Mouse (Mus musculus) lung, postnatal 4 days (tissue): ENCODE results near the gene Amacr.

Experiments used
- DNase-seq, 2 experiments: peaks; one replicate each; pipeline ENCODE4 v3.0.0; 2021

Gene Amacr

DNA sequence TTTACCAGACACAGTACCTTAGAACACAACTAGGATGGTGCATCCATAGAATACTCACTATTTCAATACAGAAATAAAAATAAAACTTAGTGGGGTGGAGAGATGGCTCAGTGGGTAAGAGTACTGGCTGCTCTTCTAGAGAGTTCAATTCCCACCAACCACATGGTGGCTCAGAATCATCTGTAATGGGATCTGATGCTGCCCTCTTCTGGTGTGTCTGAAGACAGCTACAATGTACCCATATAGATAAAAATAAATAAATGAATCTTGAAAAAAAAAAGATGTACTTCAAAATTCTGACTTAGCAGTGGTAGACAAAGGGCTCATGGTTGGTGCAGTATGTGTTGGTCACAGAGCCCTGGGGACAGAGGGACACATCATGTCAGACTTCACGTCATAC is 10.0 kb downstream of the Amacr start:
- DNase-seq, result no peak

DNA sequence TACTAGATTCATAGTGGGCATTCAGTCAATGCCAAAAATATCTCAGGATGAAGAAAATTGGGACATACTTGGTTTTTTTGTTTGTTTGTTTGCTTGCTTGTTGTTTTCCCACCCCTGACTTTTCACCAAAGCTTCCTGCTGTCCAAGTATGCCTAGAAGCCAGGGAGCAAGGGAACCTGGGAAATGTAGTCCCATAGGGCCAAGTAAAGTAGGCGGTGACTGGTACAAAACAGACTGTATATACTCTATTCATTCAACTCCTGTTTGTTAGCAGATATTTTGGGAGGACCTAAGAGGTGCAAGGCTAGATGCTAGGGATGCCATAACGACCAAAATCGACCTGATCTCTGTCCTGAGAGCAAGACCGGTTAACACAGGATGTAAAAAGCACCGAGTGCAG is 18.3 kb downstream of the Amacr start:
- no peak for DNase-seq

DNA sequence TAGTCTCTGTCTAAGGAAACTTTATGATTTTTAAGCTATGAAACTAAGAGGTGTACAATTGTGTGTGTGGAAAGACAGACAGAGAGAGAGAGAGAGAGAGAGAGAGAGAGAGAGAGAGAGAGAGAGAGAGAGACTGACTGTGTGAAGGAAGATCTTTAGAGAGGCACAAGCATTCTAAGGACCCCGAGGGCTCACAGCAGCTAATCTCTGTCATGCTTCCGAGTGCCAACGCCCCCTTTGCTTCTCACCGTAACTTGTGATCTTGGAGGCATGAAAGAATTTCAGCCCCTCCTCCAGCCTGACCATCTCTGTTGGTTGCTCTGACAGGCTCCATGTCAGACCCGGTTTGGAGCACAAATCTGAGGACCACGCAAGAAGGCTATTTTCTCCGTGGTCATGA is 18.9 kb downstream of the Amacr start, which contains the start of gene Slc45a2:
Gene Slc45a2, plus strand, starts transcription at position 301 of the 400 bp plus-strand sequence.
- no peak for DNase-seq

DNA sequence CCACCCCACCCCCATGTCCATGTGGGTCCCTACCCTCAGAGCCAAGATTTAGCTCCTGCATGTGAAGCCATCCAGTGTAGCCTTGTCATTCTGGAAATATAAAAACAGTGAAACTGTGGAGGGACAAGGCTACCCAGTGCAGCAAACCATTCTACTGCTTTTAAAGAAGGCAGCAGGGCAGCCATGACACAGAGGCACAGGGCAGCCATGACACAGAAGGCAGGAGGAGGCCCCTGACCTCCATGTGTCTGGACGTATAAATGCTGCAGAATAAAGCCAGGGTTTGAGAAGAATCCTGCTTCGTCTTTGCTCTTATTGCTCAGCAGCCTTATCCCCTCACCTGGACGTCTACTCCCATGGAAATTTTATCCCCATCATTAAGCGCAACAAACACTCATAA is 22.2 kb downstream of the Amacr start:
- no peak for DNase-seq

DNA sequence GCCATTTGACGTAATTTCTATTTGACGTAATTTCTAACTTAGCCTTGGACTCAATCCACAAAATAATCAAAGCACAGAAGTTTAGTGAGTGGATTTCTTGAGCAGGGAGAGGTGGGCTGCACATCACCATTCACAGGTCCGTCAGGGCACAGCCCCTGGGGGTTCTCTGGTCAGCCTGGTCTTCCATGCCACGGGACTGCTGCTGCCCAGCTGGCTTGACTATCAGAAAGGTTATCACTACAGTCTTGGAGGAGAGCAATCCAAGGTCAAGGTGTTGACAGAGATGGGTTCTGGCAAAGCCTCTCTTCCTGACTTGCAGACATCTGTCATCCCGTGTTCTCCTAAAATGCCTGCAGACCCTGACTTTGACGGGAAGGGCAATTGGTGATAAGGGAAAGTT is 23.1 kb downstream of the Amacr start:
- DNase-seq, result no peak

DNA sequence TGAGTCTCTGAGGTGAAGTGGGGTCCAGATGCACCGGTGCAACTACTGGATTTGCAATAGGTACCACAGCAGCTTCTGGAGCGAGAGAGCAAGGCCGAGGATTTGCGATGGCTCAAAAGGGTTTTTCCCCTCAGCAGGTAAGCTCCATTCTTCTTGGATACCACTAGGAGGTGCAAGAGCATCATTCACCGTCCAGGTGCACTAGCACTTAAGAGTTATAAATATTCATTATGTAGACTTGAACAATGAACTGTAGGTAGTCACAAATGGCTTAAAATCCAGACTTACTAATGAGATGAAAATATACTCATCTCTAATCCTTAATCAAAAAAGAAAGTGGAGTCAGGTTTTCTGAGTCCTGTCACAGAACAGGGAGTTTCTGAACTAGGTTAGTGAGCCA is 27.2 kb downstream of the Amacr start:
- no peak for DNase-seq

DNA sequence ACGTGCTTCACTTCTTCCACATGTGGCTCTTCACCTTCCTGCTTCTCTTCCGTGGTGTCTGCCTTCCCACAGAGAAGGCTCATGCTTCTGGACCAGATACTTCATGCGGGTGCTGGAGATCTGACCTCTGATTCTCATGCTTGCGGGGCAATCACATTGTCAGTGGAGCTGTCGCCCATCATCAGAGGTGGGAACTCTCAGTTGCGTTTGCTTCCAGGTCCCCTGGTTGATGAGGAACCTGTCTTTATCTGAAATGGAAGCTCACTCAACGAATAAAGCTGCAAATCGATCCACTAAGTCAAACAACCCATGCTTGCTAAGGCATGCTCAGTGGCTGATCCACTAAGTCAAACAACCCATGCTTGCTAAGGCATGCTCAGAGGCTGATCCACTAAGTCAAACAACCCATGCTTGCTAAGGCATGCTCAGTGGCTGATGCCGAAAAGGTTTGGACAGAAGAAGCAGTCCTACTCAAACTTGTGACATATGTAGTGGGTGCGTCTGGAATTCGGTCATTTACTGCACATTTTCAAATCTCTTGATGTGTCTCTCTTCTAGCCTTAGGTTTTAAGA is 29.5 kb downstream of the Amacr start:
- no peak for DNase-seq

DNA sequence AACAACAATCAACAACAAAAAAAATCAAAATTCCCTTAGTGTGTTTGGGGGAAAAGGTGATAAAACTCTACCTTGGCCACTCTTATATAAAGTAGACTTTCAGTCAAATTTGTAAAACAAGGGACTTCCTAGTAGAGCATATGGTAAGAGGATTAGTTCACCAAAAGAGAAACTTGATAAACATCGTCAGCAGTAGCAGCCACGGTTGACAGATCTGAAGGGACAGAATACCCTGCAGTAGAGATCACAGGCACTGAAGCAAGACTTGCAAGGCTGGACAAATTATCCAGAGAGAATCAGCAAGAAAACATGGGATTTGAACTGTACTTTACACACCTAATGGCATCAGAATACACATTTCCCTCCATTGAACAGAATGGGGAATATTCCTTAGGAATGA is 33.4 kb downstream of the Amacr start:
- DNase-seq, result no peak

DNA sequence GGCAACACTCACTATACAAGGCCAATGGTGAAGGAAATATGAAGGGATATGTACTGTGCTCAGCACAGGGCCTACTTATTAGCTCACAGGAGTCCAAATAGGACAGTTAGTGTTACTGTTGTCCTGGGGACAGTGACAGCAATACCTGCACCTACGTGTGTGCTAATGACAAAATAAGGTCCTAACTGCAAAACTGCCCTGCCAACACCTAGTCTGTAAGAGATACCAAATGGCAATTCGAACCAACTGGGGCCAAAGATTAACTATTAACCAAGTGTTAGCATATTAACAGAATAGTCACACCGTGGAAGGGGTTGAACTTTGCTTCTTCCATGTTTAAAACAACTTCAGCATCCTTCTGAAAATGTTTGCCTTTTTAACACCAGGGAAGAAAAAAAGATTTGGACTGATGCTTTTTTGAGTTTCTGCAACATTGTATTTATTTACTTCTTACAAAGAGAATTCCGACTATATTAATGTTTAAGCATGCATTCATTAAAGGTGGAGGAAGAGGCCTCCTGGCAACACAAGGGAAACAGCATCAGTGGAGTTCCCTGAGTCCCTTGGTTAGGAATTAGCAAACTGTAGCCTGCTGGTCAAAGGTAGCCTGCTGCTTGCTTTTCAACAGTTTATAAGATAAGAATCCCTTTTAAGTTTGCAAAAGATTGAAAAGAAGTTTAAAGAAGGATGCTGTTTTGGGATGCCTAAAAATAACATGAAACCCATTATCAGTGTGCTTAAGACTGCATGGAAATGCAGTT is 45.4 kb downstream of the Amacr start:
- DNase-seq, result no peak

DNA sequence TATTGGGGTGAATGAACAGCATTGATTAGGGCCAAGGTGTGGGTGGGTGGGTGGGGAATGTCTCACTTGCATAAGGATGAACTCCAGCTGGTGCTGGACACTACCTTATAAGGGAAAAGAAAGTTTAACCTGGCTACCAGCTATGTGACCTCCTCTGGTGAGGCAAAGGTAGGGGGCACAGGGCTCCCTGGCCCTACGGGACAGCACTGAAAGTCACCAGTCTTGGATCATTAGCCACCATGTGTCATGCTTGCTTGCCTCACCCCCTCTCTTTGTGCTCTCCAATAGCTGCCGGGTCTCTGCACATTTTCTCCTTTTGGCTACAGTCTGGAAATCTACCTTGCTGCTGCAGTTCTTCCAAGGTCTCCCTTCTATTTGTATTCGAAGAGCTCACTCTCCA is 48.6 kb downstream of the Amacr start:
- DNase-seq, result no peak

DNA sequence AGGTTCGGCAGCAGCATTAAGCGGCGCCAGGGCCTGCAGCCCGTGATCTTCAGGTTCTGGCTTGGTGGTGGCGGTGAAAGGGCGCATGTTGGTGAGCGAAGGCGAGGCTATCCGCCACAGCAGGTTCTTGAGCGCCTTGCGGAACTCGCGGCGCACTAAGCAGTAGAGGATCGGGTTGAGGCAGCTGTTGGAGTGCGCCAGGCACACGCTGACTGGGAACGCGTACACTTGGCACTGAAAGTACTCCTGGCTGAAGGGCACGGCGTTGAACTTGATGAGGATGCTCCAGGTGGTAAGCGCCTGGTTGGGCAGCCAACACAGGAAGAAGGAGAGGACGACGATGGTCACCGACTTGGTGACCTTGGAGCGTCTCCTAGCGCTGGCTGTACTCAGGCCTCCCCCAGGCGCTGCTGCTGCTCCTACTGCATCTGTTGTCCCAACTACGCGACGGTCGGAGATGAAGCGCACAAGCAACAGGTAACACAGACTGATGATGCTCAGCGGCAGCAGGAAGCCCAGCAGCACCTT is 54.5 kb downstream of the Amacr start:
- DNase-seq, result peak in 1 of 2 experiments; percentile 20

DNA sequence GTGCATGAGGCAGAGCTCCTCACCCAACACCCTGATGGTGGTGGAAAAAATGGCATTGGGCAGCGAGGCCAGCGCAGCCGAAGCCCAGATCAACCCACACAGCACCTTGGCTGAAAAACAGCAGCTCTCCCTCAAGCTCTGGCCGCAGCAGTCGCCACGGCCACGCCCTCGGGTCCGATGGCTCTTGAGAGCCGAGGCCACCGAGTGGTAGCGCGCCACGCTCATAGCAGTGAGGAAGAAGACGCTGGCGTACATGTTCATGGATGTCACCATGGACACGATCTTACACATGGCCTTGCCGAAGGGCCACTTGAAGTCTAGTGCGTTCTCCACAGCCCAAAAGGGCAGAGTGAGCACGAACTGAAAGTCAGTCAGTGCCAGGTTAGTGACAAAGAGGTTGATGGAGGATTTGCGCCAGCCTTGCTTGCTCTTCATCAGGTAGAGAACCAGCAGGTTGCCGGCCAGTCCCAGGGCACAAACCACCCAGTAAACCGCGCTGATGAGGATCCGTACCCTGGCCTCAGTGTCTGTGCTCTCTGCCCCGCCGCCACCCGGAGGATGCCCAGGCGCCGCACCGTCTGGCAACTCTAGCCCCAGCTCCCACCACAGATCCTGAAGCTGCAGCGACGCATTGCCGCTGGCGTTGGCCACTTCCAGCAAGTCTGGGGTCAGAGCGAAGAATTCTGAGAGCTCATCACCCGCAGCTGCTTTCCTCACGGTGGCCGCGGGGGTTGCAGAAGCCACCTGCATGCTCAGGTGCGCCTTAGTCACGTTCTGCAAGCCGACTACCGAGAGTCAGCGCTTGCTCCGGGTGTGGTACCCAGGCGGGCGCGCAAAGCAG is 55.2 kb downstream of the Amacr start:
- peak; percentile 9 to 27 for DNase-seq

DNA sequence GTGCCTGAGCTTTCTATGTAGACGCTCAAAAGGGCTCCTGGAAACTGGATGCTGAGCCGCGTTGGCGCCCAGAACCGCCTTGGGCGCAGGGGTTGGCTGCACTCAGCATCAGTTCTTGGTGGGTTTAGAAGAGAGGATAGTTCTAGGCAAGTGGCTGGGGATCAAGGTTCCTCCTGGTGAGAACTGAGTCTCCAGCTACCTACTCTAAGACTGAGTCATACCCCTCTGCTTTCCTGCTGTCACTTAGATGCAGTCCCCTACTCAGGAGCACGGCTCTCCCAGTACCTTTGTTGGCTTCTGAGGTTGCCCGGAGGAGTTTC is 55.8 kb downstream of the Amacr start:
- DNase-seq, result no peak

DNA sequence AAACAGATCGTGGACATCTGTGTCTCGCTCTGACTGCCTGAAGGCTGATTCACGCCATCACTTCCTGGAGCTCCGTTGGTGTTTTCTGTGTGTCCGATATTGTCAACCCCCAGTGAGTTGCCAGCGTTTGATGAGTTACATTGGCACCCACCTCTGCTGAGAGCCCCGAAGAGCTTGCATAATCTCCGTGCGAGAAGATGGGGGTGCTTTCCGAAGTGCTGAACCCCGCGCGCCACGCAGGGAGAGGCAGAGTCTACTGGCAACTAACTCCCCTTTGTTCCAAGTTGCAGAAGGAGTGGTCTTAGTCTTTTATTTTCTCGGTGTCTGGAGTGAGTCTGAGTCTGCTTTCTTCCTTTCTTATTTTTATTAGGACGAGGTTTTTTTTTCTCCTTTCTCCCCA is 56.2 kb downstream of the Amacr start, which contains the start of gene Rxfp3:
Gene Rxfp3, minus strand, starts transcription at position 281 of the 400 bp plus-strand sequence.
- DNase-seq, result peak in 1 of 2 experiments; percentile 21

DNA sequence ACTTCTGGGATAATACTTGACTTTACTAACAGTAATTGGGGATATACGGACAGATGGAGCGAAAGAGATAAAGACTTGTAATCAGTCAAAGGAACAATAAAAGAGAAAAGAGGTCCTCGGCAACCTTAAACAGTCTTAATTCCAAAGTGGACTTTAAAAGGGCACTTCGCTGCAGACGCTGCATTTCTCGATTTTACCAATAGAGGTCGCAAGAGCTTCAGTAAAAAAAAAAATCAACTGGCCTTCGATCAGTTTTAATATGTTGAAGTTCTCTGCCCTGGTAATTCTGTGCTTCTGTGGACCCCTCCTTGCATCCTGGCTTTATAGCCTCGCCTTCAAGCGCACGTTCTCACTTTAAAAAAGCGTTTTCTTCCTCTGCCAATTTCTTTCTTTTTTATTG is 56.9 kb downstream of the Amacr start:
- DNase-seq, result peak in 1 of 2 experiments; percentile 50

DNA sequence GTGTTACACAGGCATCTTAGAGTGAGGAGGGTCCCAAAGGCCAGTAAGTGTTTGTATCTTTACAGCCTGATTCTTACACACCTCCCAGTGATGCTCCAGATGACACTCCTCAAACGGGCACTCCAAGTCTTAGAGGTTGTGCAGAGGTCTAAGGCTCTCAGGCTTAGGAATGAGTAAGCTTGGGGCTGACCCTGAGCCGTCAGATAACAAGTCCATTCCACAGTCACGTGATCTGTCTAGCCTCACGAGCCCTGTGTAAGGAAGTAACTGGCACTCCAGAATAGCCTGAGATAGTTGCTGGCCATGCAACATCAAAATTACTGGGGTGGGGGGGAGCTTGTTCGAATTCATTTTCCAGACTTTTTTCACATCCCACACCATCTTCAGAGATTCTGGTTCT is 58.5 kb downstream of the Amacr start:
- no peak for DNase-seq

DNA sequence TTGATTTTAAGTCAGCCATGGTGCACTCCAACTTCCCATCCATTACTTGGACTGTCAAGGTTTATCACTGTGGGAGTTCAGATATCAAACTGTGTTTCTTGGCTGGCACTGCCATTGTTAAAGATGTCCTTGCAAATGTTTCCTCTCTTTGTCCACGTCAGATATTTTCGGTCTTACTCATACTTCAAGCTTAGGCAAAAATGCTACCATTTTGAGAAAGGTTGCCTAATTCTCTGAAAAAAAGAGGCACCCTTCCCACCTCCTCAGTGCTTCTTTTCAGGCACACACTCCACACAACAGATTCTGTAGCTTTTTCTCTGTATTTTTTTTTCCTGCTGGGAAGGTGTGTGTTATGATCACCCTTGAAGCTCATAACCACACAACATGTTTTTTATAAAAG is 59.7 kb downstream of the Amacr start:
- no peak for DNase-seq

DNA sequence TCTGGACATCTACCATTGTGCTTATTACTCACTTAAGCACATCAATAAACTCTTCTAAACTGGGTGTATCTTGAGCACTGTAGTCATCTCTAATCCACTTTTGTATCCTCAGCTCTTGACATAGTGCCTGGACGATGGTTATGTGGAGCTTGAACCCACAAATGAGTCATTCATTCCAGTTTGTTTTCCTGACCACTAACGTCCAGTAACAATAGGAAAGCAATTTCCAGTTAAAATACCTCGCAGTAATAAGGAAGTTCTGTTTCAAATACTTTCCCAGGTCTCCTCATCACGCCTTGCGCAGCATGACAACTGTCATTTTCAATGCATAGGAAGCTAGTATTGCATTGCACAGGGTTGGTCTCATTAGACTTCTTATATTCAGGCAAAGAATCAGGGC is 61.3 kb downstream of the Amacr start:
- no peak for DNase-seq
